In genomic region chr9:77819318-77819717, GRCm38 (mm10) we compare ENCODE assay signal across 21 mouse cellular contexts.
DNase-seq lines count a peak whose midpoint lies in the region; ATAC-seq and TF ChIP-seq lines count a peak whose summit lies in the region.
"Had no signal": no experiment of that assay in that cellular context is flagged by ENCODE, and none has a peak within 500 bp of the region (broad histone marks: within the 10 kb centered on the region; RNA-seq: fewer than 3 reads in every experiment).

No protein-coding gene starts in this region.

- no peak for TF ChIP-seq POLR2A in ES-Bruce4 (IDR thresholded peaks at IDR 0.05; ENCODE audit: insufficient read depth, low read length)
- no peak for TF ChIP-seq POLR2A in bone marrow macrophage, adult 2 months (IDR thresholded peaks at IDR 0.05; ENCODE audit: borderline replicate concordance, low read depth, low read length)

- WGBS in hindbrain, postnatal 0 days = 91% methylated on average over 2 of the region's 2 CpGs
- 80% methylated on average over 2 of the region's 2 CpGs for WGBS in hindbrain, embryonic 14.5 days
- WGBS in liver, embryonic 14.5 days (ENCODE audit: insufficient replicate concordance) = 49% methylated on average over 2 of the region's 2 CpGs
- WGBS in liver, embryonic 12.5 days (ENCODE audit: insufficient replicate concordance) = 53% methylated on average over 2 of the region's 2 CpGs
- WGBS in forebrain, embryonic 13.5 days = 81% methylated on average over 2 of the region's 2 CpGs

- H3K9me3 ChIP-seq in hindbrain, postnatal 0 days (ENCODE audit: low read length) = no peaks in the 10 kb centered on the region
- H3K9me3 ChIP-seq in hindbrain, embryonic 14.5 days (ENCODE audit: control insufficient read depth, low read length) = 0 out of 2 replicates have a peak, but pooled peaks cover 5% of the 10 kb centered on the region
- H3K9me3 ChIP-seq in liver, embryonic 14.5 days (ENCODE audit: control insufficient read depth, low read length) = no peaks in the 10 kb centered on the region
- no peaks in the 10 kb centered on the region for H3K9me3 ChIP-seq in liver, embryonic 12.5 days (replicated peaks)
- peaks cover 3% of the 10 kb centered on the region; the same call in 1 of the 2 replicates for H3K9me3 ChIP-seq in ES-Bruce4 (replicated peaks; ENCODE audit: control insufficient read depth, insufficient read depth, low read length, poor library complexity, severe bottlenecking)
- H3K9me3 ChIP-seq in forebrain, embryonic 13.5 days (replicated peaks) = no peaks in the 10 kb centered on the region
- H3K9me3 ChIP-seq: embryonic facial prominence, embryonic 15.5 days; G1E had no signal

- H3K27me3 ChIP-seq in hindbrain, postnatal 0 days (ENCODE audit: insufficient read depth, low read length) = no peaks in the 10 kb centered on the region
- no peaks in the 10 kb centered on the region for H3K27me3 ChIP-seq in hindbrain, embryonic 14.5 days (ENCODE audit: control insufficient read depth, insufficient read depth, low read length)
- no peaks in the 10 kb centered on the region for H3K27me3 ChIP-seq in liver, embryonic 14.5 days (ENCODE audit: control insufficient read depth, insufficient read depth, low read length)
- no peaks in the 10 kb centered on the region for H3K27me3 ChIP-seq in liver, embryonic 12.5 days (replicated peaks)
- no peaks in the 10 kb centered on the region for H3K27me3 ChIP-seq in ES-Bruce4 (ENCODE audit: control insufficient read depth, insufficient read depth, low read length, poor library complexity, severe bottlenecking)
- H3K27me3 ChIP-seq in forebrain, embryonic 13.5 days = no peaks in the 10 kb centered on the region
- H3K27me3 ChIP-seq: embryonic facial prominence, embryonic 15.5 days; limb, embryonic 13.5 days had no signal

- no peak for DNase-seq in hindbrain, postnatal 0 days (ENCODE audit: low spot score)
- no peak for DNase-seq in hindbrain, embryonic 14.5 days (ENCODE audit: low spot score)
- no peak for DNase-seq in liver, embryonic 14.5 days (ENCODE audit: low read depth in 3 of 3, low spot score in 3 of 3)
- no peak for DNase-seq in adrenal gland, postnatal 36 days
- DNase-seq: adrenal gland, postnatal 25 days; cerebellum, postnatal 10 days; embryo, embryonic 11 days; heart, postnatal 36 days; kidney, postnatal 10 days; layer of hippocampus, adult 9-11 months; spleen, adult 18-20 months; thymus, adult 2 months had no signal

- H3K4me2 ChIP-seq in hindbrain, postnatal 0 days (ENCODE audit: low read depth, low read length) = no peak overlapping the region
- H3K4me2 ChIP-seq in hindbrain, embryonic 14.5 days (replicated peaks) = no peak overlapping the region
- H3K4me2 ChIP-seq in liver, embryonic 14.5 days (ENCODE audit: low read depth) = no peak overlapping the region
- no peak overlapping the region for H3K4me2 ChIP-seq in liver, embryonic 12.5 days
- H3K4me2 ChIP-seq in forebrain, embryonic 13.5 days = no peak overlapping the region
- H3K4me2 ChIP-seq: embryonic facial prominence, embryonic 15.5 days; heart, embryonic 11.5 days; limb, embryonic 13.5 days had no signal

- H3K4me3 ChIP-seq in hindbrain, postnatal 0 days (ENCODE audit: low read length) = no peak overlapping the region
- H3K4me3 ChIP-seq in hindbrain, embryonic 14.5 days (replicated peaks; ENCODE audit: low read length) = no peak overlapping the region
- H3K4me3 ChIP-seq in liver, embryonic 14.5 days (ENCODE audit: insufficient read depth in 1 of 2, low read depth in 2 of 2, low read length in 2 of 2) = no peak overlapping the region
- no peak overlapping the region for H3K4me3 ChIP-seq in liver, embryonic 12.5 days
- H3K4me3 ChIP-seq in ES-Bruce4 (ENCODE audit: low read depth, low read length) = no peak overlapping the region
- no peak overlapping the region for H3K4me3 ChIP-seq in bone marrow macrophage, adult 2 months (ENCODE audit: insufficient read depth, low read length)
- H3K4me3 ChIP-seq in forebrain, embryonic 13.5 days = no peak overlapping the region
- H3K4me3 ChIP-seq: embryonic facial prominence, embryonic 15.5 days; limb, embryonic 13.5 days had no signal

- no peaks in the 10 kb centered on the region for H3K4me1 ChIP-seq in hindbrain, postnatal 0 days (ENCODE audit: insufficient read depth, low read length)
- H3K4me1 ChIP-seq in hindbrain, embryonic 14.5 days (replicated peaks; ENCODE audit: control insufficient read depth, insufficient read depth, low read length) = no peaks in the 10 kb centered on the region
- H3K4me1 ChIP-seq in liver, embryonic 14.5 days (replicated peaks; ENCODE audit: control insufficient read depth in 2 of 2, insufficient read depth in 2 of 2, low read length in 1 of 2) = no peaks in the 10 kb centered on the region
- no peaks in the 10 kb centered on the region for H3K4me1 ChIP-seq in liver, embryonic 12.5 days
- H3K4me1 ChIP-seq in ES-Bruce4 (ENCODE audit: control insufficient read depth, insufficient read depth, low read length) = peaks cover 2% of the 10 kb centered on the region
- H3K4me1 ChIP-seq in bone marrow macrophage, adult 2 months (ENCODE audit: control insufficient read depth, insufficient read depth, low read length) = peaks cover 16% of the 10 kb centered on the region
- H3K4me1 ChIP-seq in forebrain, embryonic 13.5 days = no peaks in the 10 kb centered on the region
- H3K4me1 ChIP-seq: embryonic facial prominence, embryonic 15.5 days; limb, embryonic 13.5 days had no signal

- no peak overlapping the region for H3K9ac ChIP-seq in hindbrain, postnatal 0 days (replicated peaks; ENCODE audit: low read length)
- no peak overlapping the region for H3K9ac ChIP-seq in hindbrain, embryonic 14.5 days
- no peak overlapping the region for H3K9ac ChIP-seq in liver, embryonic 14.5 days (replicated peaks)
- H3K9ac ChIP-seq in liver, embryonic 12.5 days = no peak overlapping the region
- H3K9ac ChIP-seq in ES-Bruce4 (ENCODE audit: low read depth, poor library complexity, severe bottlenecking) = no peak overlapping the region
- H3K9ac ChIP-seq in forebrain, embryonic 13.5 days = no peak overlapping the region
- H3K9ac ChIP-seq: embryonic facial prominence, embryonic 15.5 days; limb, embryonic 13.5 days had no signal

- no peak overlapping the region for H3K27ac ChIP-seq in hindbrain, postnatal 0 days
- H3K27ac ChIP-seq in hindbrain, embryonic 14.5 days = no peak overlapping the region
- H3K27ac ChIP-seq in liver, embryonic 14.5 days = no peak overlapping the region
- H3K27ac ChIP-seq in liver, embryonic 12.5 days = no peak overlapping the region
- no peak overlapping the region for H3K27ac ChIP-seq in ES-Bruce4 (ENCODE audit: insufficient read depth, low read length)
- H3K27ac ChIP-seq in bone marrow macrophage, adult 2 months (ENCODE audit: insufficient read depth, low read depth, low read length) = no peak overlapping the region
- no peak overlapping the region for H3K27ac ChIP-seq in forebrain, embryonic 13.5 days
- H3K27ac ChIP-seq: embryonic facial prominence, embryonic 15.5 days; limb, embryonic 13.5 days had no signal

- TF ChIP-seq CTCF in hindbrain, postnatal 0 days (IDR thresholded peaks at IDR 0.05; ENCODE audit: low read depth) = 0 out of 2 replicates have a peak, but pooled peaks have one; percentile 11
- TF ChIP-seq CTCF in liver, embryonic 14.5 days (IDR thresholded peaks at IDR 0.05; ENCODE audit: low read depth) = peak; percentile 24
- peak; percentile 17 for TF ChIP-seq CTCF in ES-Bruce4 (IDR thresholded peaks at IDR 0.05; ENCODE audit: low read depth, low read length)
- TF ChIP-seq CTCF in bone marrow macrophage, adult 2 months (IDR thresholded peaks at IDR 0.05; ENCODE audit: low read depth, low read length) = 0 out of 2 replicates have a peak, but pooled peaks have one; percentile 14

- ATAC-seq in hindbrain, postnatal 0 days = no peak
- no peak for ATAC-seq in hindbrain, embryonic 14.5 days (ENCODE audit: low FRiP score)
- no peak for ATAC-seq in liver, embryonic 14.5 days (ENCODE audit: insufficient read depth)
- no peak for ATAC-seq in liver, embryonic 12.5 days
- no peak for ATAC-seq in forebrain, embryonic 13.5 days
- ATAC-seq: activated CD4-positive, CD25-positive, alpha-beta regulatory T cell, adult 4 months had no signal

- TF ChIP-seq EP300 in liver, embryonic 14.5 days (IDR thresholded peaks at IDR 0.05; ENCODE audit: low read depth) = no peak
- TF ChIP-seq EP300 in ES-Bruce4 (IDR thresholded peaks at IDR 0.05; ENCODE audit: insufficient read depth, low read depth, low read length) = no peak

- no peaks in the 10 kb centered on the region for H3K36me3 ChIP-seq in hindbrain, postnatal 0 days (ENCODE audit: insufficient read depth, low read length)
- H3K36me3 ChIP-seq in hindbrain, embryonic 14.5 days (replicated peaks; ENCODE audit: control insufficient read depth, insufficient read depth) = no peaks in the 10 kb centered on the region
- no peaks in the 10 kb centered on the region for H3K36me3 ChIP-seq in liver, embryonic 14.5 days (replicated peaks; ENCODE audit: control insufficient read depth, insufficient read depth, low read depth)
- H3K36me3 ChIP-seq in liver, embryonic 12.5 days = no peaks in the 10 kb centered on the region
- no peaks in the 10 kb centered on the region for H3K36me3 ChIP-seq in ES-Bruce4 (ENCODE audit: control insufficient read depth, insufficient read depth, low read length, poor library complexity, severe bottlenecking)
- no peaks in the 10 kb centered on the region for H3K36me3 ChIP-seq in forebrain, embryonic 13.5 days (ENCODE audit: poor library complexity, severe bottlenecking)
- H3K36me3 ChIP-seq: embryonic facial prominence, embryonic 15.5 days; G1E; limb, embryonic 13.5 days had no signal
